Mouse (Mus musculus) embryo, embryonic 9.5 days (tissue): ENCODE measurements around the gene Pax3.

Source experiments
- DNase-seq: peaks from one replicate; pipeline ENCODE4 v3.0.0-alpha.2; 2017; ENCODE audit errors: extremely low spot score

The Pax3 gene

GRCm38 (mm10) chr1:78196751-78197311 is at the start of gene Pax3:
TSS of gene Pax3 (minus strand) at chr1:78197134.
- peak; percentile 77 for DNase-seq

GRCm38 (mm10) chr1:78234306-78234705 is 37.4 kb upstream of the Pax3 start:
- no peak for DNase-seq

- DNase-seq = no peak
These were observed 35.1 kb upstream of the Pax3 start for GRCm38 (mm10) chr1:78231901-78232546.

GRCm38 (mm10) chr1:78229801-78230200 is 32.9 kb upstream of the Pax3 start:
- DNase-seq = no peak

GRCm38 (mm10) chr1:78228771-78229170 is 31.8 kb upstream of the Pax3 start:
- DNase-seq = no peak

GRCm38 (mm10) chr1:78218057-78218780 is 21.3 kb upstream of the Pax3 start:
- DNase-seq = peak; percentile 46

GRCm38 (mm10) chr1:78217151-78218034 is 20.5 kb upstream of the Pax3 start:
- DNase-seq = peak; percentile 57

GRCm38 (mm10) chr1:78216509-78217141 is 19.7 kb upstream of the Pax3 start:
- DNase-seq = peak; percentile 62

GRCm38 (mm10) chr1:78215749-78216508 is 19.0 kb upstream of the Pax3 start:
- DNase-seq = peak; percentile 71

- peak; percentile 36 for DNase-seq
These were observed 14.1 kb upstream of the Pax3 start for GRCm38 (mm10) chr1:78211041-78211440.

GRCm38 (mm10) chr1:78210568-78210967 is 13.6 kb upstream of the Pax3 start:
- DNase-seq = peak; percentile 27

- no peak for DNase-seq
These were observed 11.4 kb upstream of the Pax3 start for GRCm38 (mm10) chr1:78208281-78208814.

GRCm38 (mm10) chr1:78204341-78204740 is 7.4 kb upstream of the Pax3 start:
- no peak for DNase-seq

- peak; percentile 52 for DNase-seq
These were observed 6.8 kb upstream of the Pax3 start for GRCm38 (mm10) chr1:78203622-78204211.

- no peak for DNase-seq
These were observed 6.2 kb upstream of the Pax3 start for GRCm38 (mm10) chr1:78203086-78203614.

- peak; percentile 54 for DNase-seq
These were observed 5.6 kb upstream of the Pax3 start for GRCm38 (mm10) chr1:78202466-78203085.

GRCm38 (mm10) chr1:78201251-78202010 is 4.5 kb upstream of the Pax3 start:
- DNase-seq = peak; percentile 46

GRCm38 (mm10) chr1:78200191-78200590 is 3.3 kb upstream of the Pax3 start:
- peak; percentile 67 for DNase-seq

GRCm38 (mm10) chr1:78199221-78199620 is 2.3 kb upstream of the Pax3 start:
- DNase-seq = peak; percentile 39
